Mouse (Mus musculus) liver, embryonic 13.5 days (tissue): ENCODE data around the gene Slc25a45. TPM values are rescaled to one million over a fixed set of nuclear protein-coding genes. Genes with fewer than 3 reads are reported as not detected.

Source experiments
- ATAC-seq: fragments of 200-750 bp; cut with Nextera tagmentation; 2 replicates; pipeline ENCODE4 v1.8.0; 2017; ENCODE audit warnings: low read depth, mild to moderate bottlenecking, moderate number of reproducible peaks, moderate library complexity
- DNase-seq: peaks from one replicate; pipeline ENCODE4 v3.0.0; 2022
- H3K27ac ChIP-seq: fragments of 300-500 bp; sonication (generic); 2 replicates; pipeline ENCODE4 v1.5.1; 2015; ENCODE audit warnings: moderate library complexity, mild to moderate bottlenecking, inconsistent platforms
- H3K27me3 ChIP-seq: fragments of 300-500 bp; sonication (generic); 2 replicates; pipeline ENCODE4 v1.6.1; 2015; ENCODE audit warnings: mild to moderate bottlenecking, inconsistent platforms
- H3K36me3 ChIP-seq: fragments of 300-500 bp; sonication (generic); 2 replicates; pipeline ENCODE4 v1.6.1; 2015; ENCODE audit warnings: mild to moderate bottlenecking, inconsistent platforms
- H3K4me1 ChIP-seq: fragments of 300-500 bp; sonication (generic); replicated peaks from 2 replicates; pipeline ENCODE4 v1.6.1; 2015; ENCODE audit warnings: inconsistent platforms
- H3K4me2 ChIP-seq: fragments of 300-500 bp; sonication (generic); 2 replicates; pipeline ENCODE4 v1.6.1; 2015; ENCODE audit warnings: inconsistent platforms, mild to moderate bottlenecking, moderate library complexity
- H3K4me3 ChIP-seq: fragments of 300-500 bp; sonication (generic); replicated peaks from 2 replicates; pipeline ENCODE4 v1.5.1; 2015; ENCODE audit warnings: mild to moderate bottlenecking, inconsistent platforms
- H3K9ac ChIP-seq: fragments of 300-500 bp; sonication (generic); 2 replicates; pipeline ENCODE4 v1.6.1; 2015; ENCODE audit warnings: mild to moderate bottlenecking, inconsistent platforms
- H3K9me3 ChIP-seq: fragments of 300-500 bp; sonication (generic); replicated peaks from 2 replicates; pipeline ENCODE4 v1.6.1; 2016; ENCODE audit warnings: inconsistent platforms
- WGBS: fragments of 180-500 bp; shearing (Covaris S2); methylation state at CpG from one replicate; pipeline ENCODE4 v1.1.7; 2015; ENCODE audit not compliant: insufficient replicate concordance; 5-methylcytosine and 5-hydroxymethylcytosine counted together
- polyA plus RNA-seq: library from polyadenylated mRNA; unstranded; fragments of >200 nt; fragmentation: Nextera tagmentation; extraction: Ambion mirVana; gene quantifications from 2 replicates; pipeline ENCODE4 v1.2.1, GENCODE M21; 2015

Slc25a45 gene
- polyA plus RNA-seq, 1 experiment from 2014 or later = 5.7 TPM

DNA sequence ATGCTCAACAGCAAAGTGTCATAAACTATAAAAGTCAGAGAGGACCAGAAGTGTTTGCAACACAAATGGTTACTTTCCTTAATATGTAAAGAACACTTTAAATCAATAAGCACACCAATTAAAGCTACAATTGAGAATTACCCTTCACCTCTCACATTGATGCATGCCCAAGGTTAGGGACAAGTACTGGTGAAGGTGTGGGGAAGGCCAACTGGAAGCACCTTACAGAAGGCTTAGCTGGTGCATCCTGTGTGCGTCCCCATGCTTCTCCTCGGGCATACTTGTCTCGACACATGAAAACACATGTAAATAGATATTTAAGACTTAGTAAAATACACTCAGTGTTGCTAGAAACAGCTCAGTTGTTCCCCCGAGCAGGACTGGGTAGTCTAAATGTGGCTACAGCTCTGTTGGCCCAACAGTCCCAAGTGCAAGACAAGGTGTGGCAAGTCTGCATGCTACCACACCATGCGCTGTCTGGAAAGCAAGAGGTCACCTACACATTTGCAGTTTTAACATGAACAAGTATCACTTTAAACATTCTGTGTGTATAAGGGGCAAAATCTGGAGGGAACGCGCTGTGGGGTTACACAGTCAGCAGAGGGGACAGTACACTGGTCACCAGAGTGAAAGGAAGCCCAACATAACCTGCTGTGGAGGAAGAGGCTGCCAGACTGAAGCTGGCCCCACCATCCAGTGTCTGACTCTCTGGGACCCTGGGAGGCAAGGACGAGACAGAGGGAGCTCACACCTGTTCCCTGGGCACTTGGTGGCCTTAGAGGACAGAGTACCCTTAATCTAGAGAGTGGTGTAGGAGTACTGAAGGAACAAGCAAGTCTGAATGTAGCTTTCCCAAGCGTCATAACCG lies 42.3 kb upstream of the Slc25a45 start:
- Histone ChIP-seq H3K27ac (no peak overlapping the region), H3K9ac (peak overlapping the region; percentile 18; the same call in 1 of the 2 replicates), H3K9me3 (no peaks in the 10 kb centered on the region), H3K27me3 (no peaks in the 10 kb centered on the region), H3K4me3 (no peak overlapping the region), H3K4me2 (no peak overlapping the region), H3K4me1 (peaks cover 60% of the 10 kb centered on the region), H3K36me3 (no peaks in the 10 kb centered on the region)
- ATAC-seq = no peak
- DNase-seq = no peak
- WGBS = 78% methylated on average over 10 of the region's 10 CpGs

DNA sequence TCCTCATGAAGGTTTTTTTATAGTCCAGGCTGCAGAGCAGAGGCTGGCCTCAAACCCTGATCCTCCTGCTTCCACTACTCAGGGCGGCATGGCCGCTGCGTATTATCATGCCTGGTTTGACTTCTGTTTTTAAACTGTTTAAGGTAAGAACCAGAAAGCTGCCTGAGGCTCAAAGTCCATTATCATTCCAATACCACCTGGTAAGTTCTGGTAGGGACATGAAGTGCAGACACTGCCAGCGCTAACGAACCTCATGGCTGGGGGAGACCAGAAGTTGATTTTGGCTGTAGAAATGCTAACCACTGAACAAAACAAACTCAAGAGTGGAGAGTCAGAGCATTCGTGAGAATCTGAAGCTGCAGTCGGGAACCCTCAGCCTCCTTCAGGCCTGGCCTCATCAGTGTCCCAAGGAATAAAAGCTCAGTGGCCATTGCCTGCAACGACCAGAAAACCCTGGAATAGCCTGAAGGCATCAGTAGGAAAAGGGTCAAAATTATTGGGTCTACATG lies 41.6 kb upstream of the Slc25a45 start:
- no peaks in the 10 kb centered on the region for H3K27me3 ChIP-seq
- ATAC-seq = no peak
- 72% methylated on average over 8 of the region's 8 CpGs for WGBS
- H3K27ac ChIP-seq = no peak overlapping the region
- peak overlapping the region; percentile 18; the same call in 1 of the 2 replicates for H3K9ac ChIP-seq
- H3K9me3 ChIP-seq = no peaks in the 10 kb centered on the region
- no peaks in the 10 kb centered on the region for H3K36me3 ChIP-seq
- no peak overlapping the region for H3K4me2 ChIP-seq
- no peak overlapping the region for H3K4me3 ChIP-seq
- H3K4me1 ChIP-seq = peaks cover 62% of the 10 kb centered on the region
- DNase-seq = no peak

DNA sequence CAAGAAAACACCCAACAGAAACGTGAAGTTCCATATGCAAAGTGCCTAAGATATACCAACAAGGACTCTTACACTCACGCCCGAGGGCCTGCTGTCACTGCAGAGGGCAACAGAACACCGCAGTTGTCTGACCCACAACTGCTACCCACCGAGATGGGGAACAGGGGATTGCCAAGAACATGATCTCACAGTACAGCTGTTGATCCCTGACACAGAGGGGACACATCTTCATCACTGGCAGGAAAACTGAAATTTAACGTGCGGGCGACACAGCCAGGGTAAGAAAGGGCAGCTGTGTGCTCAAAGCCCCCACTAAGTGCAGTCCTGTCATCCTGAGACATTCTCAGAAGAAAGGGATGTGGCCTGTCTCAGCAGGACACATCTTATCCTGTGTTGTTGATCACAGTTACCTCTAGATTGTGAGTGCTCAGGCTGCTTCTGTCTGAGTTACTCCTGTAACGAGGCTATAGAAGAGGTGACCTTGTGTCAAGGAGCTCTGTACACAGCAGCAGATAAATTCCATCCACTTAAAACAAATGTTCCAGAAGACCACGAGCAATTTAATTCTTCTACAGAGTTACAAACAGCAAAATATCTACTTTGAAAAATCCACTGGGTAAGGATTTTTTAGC lies 40.6 kb upstream of the Slc25a45 start:
- Histone ChIP-seq H3K4me1 (peaks cover 64% of the 10 kb centered on the region), H3K9ac (no peak overlapping the region), H3K9me3 (no peaks in the 10 kb centered on the region), H3K27me3 (no peaks in the 10 kb centered on the region), H3K36me3 (no peaks in the 10 kb centered on the region), H3K27ac (no peak overlapping the region), H3K4me3 (no peak overlapping the region), H3K4me2 (no peak overlapping the region)
- no peak for ATAC-seq
- 68% methylated on average over 10 of the region's 10 CpGs for WGBS
- DNase-seq = no peak

DNA sequence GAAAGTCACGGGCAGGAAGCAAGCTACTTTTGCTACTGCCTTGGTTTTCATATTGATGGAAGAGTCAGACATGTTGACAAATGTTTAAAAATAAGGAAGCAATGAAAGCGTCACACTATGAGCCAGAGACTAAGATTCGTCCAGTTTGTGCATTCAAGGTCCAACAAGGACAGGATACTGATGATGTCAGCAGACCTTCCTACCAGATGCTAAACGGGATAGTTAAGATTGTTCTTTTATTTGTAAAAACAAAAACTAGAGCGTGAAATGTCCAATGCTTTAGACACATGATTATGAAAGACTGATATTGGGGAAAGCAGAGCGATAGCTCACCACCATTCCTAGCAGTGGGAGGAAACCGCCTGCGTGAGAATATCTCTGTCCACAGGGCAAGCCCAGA lies 40.0 kb upstream of the Slc25a45 start:
- Histone ChIP-seq H3K4me2 (no peak overlapping the region), H3K9me3 (no peaks in the 10 kb centered on the region), H3K27me3 (no peaks in the 10 kb centered on the region), H3K27ac (no peak overlapping the region), H3K36me3 (no peaks in the 10 kb centered on the region), H3K4me1 (peaks cover 64% of the 10 kb centered on the region), H3K9ac (no peak overlapping the region), H3K4me3 (no peak overlapping the region)
- DNase-seq = no peak
- no peak for ATAC-seq
- 56% methylated on average over 8 of the region's 8 CpGs for WGBS

DNA sequence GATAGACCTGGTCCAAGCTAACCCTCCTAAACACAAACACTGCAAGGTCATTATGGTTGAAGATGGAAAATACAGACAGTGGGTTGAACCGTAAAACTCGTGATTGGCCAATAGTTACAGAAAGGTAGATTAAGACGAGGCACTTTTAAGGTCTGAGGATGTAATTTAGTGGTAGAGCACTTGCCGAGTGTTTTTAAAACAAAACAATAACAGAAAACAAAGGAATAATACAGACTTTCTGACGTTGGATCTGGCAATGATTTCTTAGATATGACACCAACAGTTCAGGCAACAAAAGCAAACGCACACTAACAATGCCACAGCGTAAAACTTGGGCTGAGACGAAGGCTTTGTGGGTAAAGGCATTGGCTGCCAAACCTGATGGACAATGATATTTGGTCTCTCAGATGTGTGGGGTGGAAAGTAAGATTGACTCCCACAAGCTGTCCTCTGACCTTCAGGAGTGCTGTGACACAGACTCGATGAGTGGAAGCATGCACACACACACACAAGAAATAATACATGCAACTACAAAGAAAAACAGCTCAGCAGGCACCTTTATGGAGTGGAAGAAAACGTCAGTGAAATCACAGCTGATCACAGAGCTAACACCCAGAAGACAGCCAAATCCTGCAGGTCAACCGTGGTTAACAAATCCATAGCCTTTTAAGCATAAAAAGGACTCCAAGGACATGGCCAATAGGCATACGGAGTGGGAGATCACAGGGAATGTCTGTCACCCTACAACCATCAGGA lies 39.3 kb upstream of the Slc25a45 start:
- Histone ChIP-seq H3K9me3 (no peaks in the 10 kb centered on the region), H3K27me3 (no peaks in the 10 kb centered on the region), H3K27ac (no peak overlapping the region), H3K9ac (no peak overlapping the region), H3K36me3 (no peaks in the 10 kb centered on the region), H3K4me1 (peaks cover 66% of the 10 kb centered on the region), H3K4me2 (no peak overlapping the region), H3K4me3 (no peak overlapping the region)
- 71% methylated on average over 12 of the region's 12 CpGs for WGBS
- no peak for ATAC-seq
- DNase-seq = no peak

DNA sequence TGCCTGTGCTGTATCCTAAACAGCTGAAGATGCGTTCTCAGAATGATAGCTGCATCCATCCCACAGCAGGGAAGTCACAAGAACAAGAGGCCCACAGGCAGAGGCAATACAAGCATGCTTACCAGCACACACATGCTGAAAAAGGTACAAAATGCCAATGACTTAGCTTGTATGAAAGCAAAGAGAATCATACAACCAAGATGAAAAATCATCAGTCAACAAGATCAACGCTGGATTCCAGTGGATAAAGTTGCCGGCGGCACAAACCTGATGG lies 38.8 kb upstream of the Slc25a45 start:
- Histone ChIP-seq H3K36me3 (no peaks in the 10 kb centered on the region), H3K27me3 (no peaks in the 10 kb centered on the region), H3K4me3 (no peak overlapping the region), H3K9me3 (no peaks in the 10 kb centered on the region), H3K4me2 (no peak overlapping the region), H3K4me1 (peaks cover 67% of the 10 kb centered on the region), H3K27ac (no peak overlapping the region), H3K9ac (no peak overlapping the region)
- no peak for ATAC-seq
- no peak for DNase-seq
- WGBS = 85% methylated on average over 4 of the region's 4 CpGs

DNA sequence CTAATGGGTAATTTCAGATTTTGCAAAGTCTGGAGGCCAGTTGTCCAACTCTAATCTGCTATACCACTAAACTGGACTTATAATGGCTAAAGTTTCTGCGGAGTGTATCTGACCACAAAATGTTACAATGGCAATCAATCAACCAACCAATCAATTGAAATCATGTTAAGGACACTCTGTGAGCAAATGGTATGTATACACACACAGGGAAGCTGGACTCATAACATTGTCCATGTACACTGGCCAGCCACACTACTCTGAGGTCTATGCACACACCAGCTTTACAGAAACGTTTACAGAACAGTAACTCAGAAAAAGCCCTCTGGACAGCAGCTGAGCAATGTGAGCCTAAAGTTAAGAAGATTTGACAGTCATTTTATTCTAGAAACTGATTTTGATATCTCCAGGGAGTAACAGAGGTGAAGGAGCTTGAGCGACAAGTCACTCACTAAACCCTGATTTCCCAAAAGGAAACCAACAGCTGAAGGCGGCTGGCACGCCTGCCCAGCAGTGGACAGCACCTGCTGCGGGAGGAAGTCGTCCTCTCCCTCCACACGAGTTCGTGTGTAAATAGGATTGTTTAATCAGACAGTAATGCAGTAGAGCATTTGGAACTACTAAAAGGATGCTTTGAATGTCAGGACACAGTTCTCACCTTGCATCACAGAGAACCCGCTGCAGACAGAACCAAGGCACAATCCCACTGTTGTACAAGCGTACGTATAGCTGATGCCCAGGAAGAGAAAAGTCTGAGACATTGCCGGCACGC lies 38.1 kb upstream of the Slc25a45 start:
- Histone ChIP-seq H3K27ac (no peak overlapping the region; the same call in 1 of the 2 replicates), H3K4me1 (peaks cover 74% of the 10 kb centered on the region), H3K36me3 (no peaks in the 10 kb centered on the region), H3K4me2 (0 out of 2 replicates have a peak overlapping the region, but pooled peaks have one; percentile 84), H3K27me3 (no peaks in the 10 kb centered on the region), H3K9me3 (no peaks in the 10 kb centered on the region), H3K9ac (no peak overlapping the region), H3K4me3 (no peak overlapping the region)
- DNase-seq (no peak), ATAC-seq (no peak)
- WGBS = 70% methylated on average over 14 of the region's 14 CpGs

DNA sequence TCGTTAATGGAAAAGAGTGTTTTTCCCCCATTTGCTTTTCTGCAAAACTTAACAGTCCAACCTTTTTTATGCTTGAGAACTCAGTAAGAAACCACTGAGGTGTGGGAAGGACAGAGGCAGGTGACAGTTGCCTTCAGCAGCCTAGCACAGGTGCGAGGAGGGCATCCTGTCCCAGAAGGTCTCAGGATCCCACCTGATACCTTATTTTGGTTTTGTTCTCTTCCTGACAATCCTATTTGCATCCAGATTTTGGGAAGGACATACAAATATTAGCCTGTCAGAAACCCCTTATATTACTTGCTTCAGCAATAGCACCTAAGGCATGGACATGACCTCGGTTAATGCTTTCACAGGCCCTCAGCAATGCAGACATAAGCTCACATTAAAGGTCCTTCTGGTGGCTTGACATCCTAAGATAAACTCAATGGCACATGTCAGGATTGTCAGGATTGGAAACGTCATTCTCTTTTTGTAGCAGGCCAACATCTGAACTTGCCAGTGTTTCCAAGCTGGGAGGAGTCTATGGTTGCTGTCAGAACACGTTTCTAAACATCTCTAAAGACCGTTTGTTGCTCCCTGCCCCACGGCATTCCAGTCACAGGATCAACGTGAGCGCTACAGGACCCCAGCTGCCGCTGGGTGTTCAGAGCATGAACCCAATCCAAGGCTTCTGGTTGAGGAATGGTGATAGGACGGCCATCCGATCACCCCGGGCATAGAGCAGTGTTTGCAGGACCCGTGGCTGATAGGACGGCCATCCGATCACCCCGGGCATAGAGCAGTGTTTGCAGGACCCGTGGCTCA lies 37.3 kb upstream of the Slc25a45 start:
- DNase-seq = no peak
- peak overlapping the region; percentile 99 for H3K27ac ChIP-seq
- peak overlapping the region; percentile 42; the same call in 1 of the 2 replicates for H3K9ac ChIP-seq

DNA sequence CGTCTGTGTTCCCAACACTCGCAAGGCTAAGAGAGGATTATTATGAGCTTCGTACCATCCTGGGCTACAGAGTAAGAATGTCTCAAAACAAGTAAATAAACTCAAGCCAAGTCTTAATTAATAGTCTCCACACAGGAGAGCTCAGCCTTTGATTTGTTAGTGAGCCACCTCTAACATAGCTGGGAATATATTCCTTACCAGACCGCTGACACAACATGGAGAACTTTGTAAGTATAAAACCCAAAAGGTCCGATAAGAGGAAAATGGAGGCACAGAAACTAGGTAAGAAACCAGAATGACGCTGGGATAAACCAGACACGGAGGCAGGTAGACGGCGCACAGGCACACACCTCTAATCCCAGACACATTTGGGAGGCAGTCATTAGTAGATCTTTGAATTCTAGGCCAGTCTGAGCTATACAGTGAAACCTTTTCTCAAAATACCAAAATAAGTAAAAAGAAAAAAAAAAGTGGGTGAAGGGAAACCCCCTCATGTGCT lies 36.7 kb upstream of the Slc25a45 start:
- Histone ChIP-seq H3K4me2 (peak overlapping the region; percentile 84), H3K4me3 (peak overlapping the region; percentile 66), H3K9ac (peak overlapping the region; percentile 56; the same call in 1 of the 2 replicates), H3K4me1 (peaks cover 81% of the 10 kb centered on the region), H3K27ac (peak overlapping the region; percentile 99), H3K36me3 (no peaks in the 10 kb centered on the region), H3K27me3 (no peaks in the 10 kb centered on the region), H3K9me3 (no peaks in the 10 kb centered on the region)
- ATAC-seq (no peak), DNase-seq (no peak)
- 85% methylated on average over 9 of the region's 9 CpGs for WGBS

More for the DNA sequence above, 37.3 kb upstream of the Slc25a45 start:
- Histone ChIP-seq H3K36me3 (no peaks in the 10 kb centered on the region), H3K4me2 (peak overlapping the region; percentile 84), H3K4me3 (no peak overlapping the region), H3K27me3 (no peaks in the 10 kb centered on the region), H3K4me1 (peaks cover 82% of the 10 kb centered on the region), H3K9me3 (no peaks in the 10 kb centered on the region)
- 78% methylated on average over 18 of the region's 18 CpGs for WGBS
- ATAC-seq = no peak

DNA sequence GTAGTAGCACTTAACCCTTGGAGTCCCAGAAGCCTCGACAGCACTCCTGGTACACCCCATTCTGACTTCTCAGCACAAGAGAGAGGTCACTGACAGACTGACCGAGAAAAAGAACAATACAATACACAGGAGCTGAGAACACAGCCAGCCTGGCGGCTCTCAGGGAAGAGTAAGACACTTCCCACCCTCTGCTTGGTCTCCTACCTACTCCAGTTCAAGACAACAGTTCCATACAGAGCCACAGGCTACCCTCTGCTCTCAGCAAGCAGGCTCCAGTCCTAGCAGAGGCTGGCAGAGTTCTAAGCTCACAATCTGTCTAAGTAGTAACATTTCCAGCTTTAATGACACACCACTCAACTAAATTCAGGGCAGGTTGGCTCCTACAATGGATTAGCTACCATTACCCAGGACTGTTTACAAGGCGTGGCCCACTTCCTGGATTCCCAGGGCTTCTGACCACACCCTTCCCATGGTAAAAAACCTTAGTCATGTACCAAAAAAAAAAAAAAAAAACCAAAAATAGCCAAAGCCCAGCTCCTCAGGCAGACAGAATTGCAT lies 36.1 kb upstream of the Slc25a45 start:
- WGBS = 41% methylated on average over 4 of the region's 4 CpGs
- Histone ChIP-seq H3K9me3 (no peaks in the 10 kb centered on the region), H3K4me2 (peak overlapping the region; percentile 84), H3K36me3 (no peaks in the 10 kb centered on the region), H3K9ac (peak overlapping the region; percentile 89), H3K4me1 (peaks cover 83% of the 10 kb centered on the region), H3K27ac (peak overlapping the region; percentile 99), H3K27me3 (no peaks in the 10 kb centered on the region), H3K4me3 (peak overlapping the region; percentile 66)
- peak; percentile 37 for ATAC-seq
- DNase-seq = peak; percentile 60
